Comparison of ENCODE assay signal across 8 mouse cellular contexts in the genomic region with DNA sequence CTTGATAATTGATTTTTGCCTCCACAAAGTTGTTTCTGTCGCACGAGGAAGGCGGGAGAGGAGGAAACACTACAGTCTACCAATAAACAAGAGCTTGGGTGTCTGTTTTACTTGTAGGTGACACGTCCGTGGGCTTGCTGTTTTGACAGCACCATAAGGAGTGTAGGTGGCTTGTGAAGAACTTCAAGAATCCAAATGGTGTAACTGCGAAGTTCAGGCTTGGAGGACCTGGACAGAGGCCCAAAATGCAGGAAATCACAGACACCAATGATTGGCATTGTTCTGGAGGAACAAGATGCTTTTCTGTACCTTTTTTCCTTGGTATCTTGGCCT.
DNase-seq lines count a peak whose midpoint lies in the region; ATAC-seq and TF ChIP-seq lines count a peak whose summit lies in the region.

No protein-coding gene starts in this region.

- H3K4me1 ChIP-seq in heart, postnatal 0 days (ENCODE audit: control insufficient read depth, insufficient read depth) = peaks cover 36% of the 10 kb centered on the region
- H3K4me1 ChIP-seq in brown adipose tissue, adult 24 weeks (ENCODE audit: control insufficient read depth, insufficient read depth, insufficient read length, low read length) = peaks cover 36% of the 10 kb centered on the region
- peaks cover 3% of the 10 kb centered on the region; the same call in 1 of the 2 replicates for H3K4me1 ChIP-seq in hindbrain, postnatal 0 days (ENCODE audit: insufficient read depth, low read length)
- peaks cover 56% of the 10 kb centered on the region for H3K4me1 ChIP-seq in liver, embryonic 13.5 days (replicated peaks)

- H3K9ac ChIP-seq in heart, postnatal 0 days (replicated peaks; ENCODE audit: low read depth, low read length) = peak overlapping the region; percentile 87
- peak overlapping the region; percentile 57 for H3K9ac ChIP-seq in hindbrain, postnatal 0 days (replicated peaks; ENCODE audit: low read length)
- H3K9ac ChIP-seq in liver, embryonic 13.5 days = peak overlapping the region; percentile 68

- WGBS in heart, postnatal 0 days = 4% methylated on average over 6 of the region's 6 CpGs
- WGBS in hindbrain, postnatal 0 days = 6% methylated on average over 6 of the region's 6 CpGs
- WGBS in liver, embryonic 13.5 days (ENCODE audit: insufficient replicate concordance) = 2% methylated on average over 6 of the region's 6 CpGs

- H3K27ac ChIP-seq in heart, postnatal 0 days (ENCODE audit: low read depth) = peak overlapping the region; percentile 95
- peak overlapping the region; percentile 92 for H3K27ac ChIP-seq in brown adipose tissue, adult 24 weeks (replicated peaks; ENCODE audit: low read depth, low read length)
- H3K27ac ChIP-seq in hindbrain, postnatal 0 days = peak overlapping the region; percentile 72
- peak overlapping the region; percentile 58 for H3K27ac ChIP-seq in liver, embryonic 13.5 days

- no peaks in the 10 kb centered on the region for H3K36me3 ChIP-seq in heart, postnatal 0 days (replicated peaks; ENCODE audit: control insufficient read depth, insufficient read depth, low read length)
- H3K36me3 ChIP-seq in hindbrain, postnatal 0 days (ENCODE audit: insufficient read depth, low read length) = no peaks in the 10 kb centered on the region
- no peaks in the 10 kb centered on the region for H3K36me3 ChIP-seq in liver, embryonic 13.5 days

- H3K27me3 ChIP-seq in heart, postnatal 0 days (ENCODE audit: control insufficient read depth, insufficient read depth, low read length) = no peaks in the 10 kb centered on the region
- H3K27me3 ChIP-seq in hindbrain, postnatal 0 days (ENCODE audit: insufficient read depth, low read length) = no peaks in the 10 kb centered on the region
- no peaks in the 10 kb centered on the region for H3K27me3 ChIP-seq in liver, embryonic 13.5 days

- peak overlapping the region; percentile 74 for H3K4me3 ChIP-seq in heart, postnatal 0 days (ENCODE audit: low read depth, low read length)
- H3K4me3 ChIP-seq in brown adipose tissue, adult 24 weeks (ENCODE audit: insufficient read depth, low read depth, low read length) = peak overlapping the region; percentile 71
- H3K4me3 ChIP-seq in hindbrain, postnatal 0 days (ENCODE audit: low read length) = peak overlapping the region; percentile 53
- peak overlapping the region; percentile 74 for H3K4me3 ChIP-seq in liver, embryonic 13.5 days (replicated peaks)

- no peak; the same call in 1 of the 2 replicates for ATAC-seq in heart, postnatal 0 days (ENCODE audit: insufficient read depth, low read depth)
- ATAC-seq in hindbrain, postnatal 0 days = peak; percentile 39
- peak; percentile 42 for ATAC-seq in liver, embryonic 13.5 days (ENCODE audit: low read depth)

- TF ChIP-seq EP300 in heart, postnatal 0 days (IDR thresholded peaks at IDR 0.05; ENCODE audit: low read depth) = no peak

- peak overlapping the region; percentile 80 for H3K4me2 ChIP-seq in heart, postnatal 0 days (ENCODE audit: low read depth, low read length)
- H3K4me2 ChIP-seq in hindbrain, postnatal 0 days (ENCODE audit: low read depth, low read length) = peak overlapping the region; percentile 71
- H3K4me2 ChIP-seq in liver, embryonic 13.5 days = peak overlapping the region; percentile 71

- no peaks in the 10 kb centered on the region for H3K9me3 ChIP-seq in heart, postnatal 0 days (replicated peaks; ENCODE audit: control insufficient read depth, low read length)
- no peaks in the 10 kb centered on the region for H3K9me3 ChIP-seq in hindbrain, postnatal 0 days (ENCODE audit: low read length)
- no peaks in the 10 kb centered on the region for H3K9me3 ChIP-seq in liver, embryonic 13.5 days (replicated peaks)

- no peak for DNase-seq in heart, postnatal 0 days (ENCODE audit: low spot score)
- DNase-seq in heart, adult 8-10 months (ENCODE audit: low spot score) = no peak
- DNase-seq in hindbrain, postnatal 0 days (ENCODE audit: low spot score) = no peak
- no peak for DNase-seq in liver, embryonic 13.5 days
- peak; percentile 75 to 78 for DNase-seq in right cerebral cortex, adult 2 months (ENCODE audit: low spot score in 2 of 2)
- no peak for DNase-seq in cerebellum, adult 9-10 months
- no peak for DNase-seq in adrenal gland, postnatal 14 days

- no peak for TF ChIP-seq CTCF in heart, postnatal 0 days (IDR thresholded peaks at IDR 0.05; ENCODE audit: low read depth)
- no peak for TF ChIP-seq CTCF in hindbrain, postnatal 0 days (IDR thresholded peaks at IDR 0.05; ENCODE audit: low read depth)

Comparison
In these comparisons a context has a peak if more than half of its experiments do, and no peak if none do; other contexts are left out.
1. DNase-seq: peak in right cerebral cortex, adult 2 months (2 of 2); none in heart, postnatal 0 days (single experiment), heart, adult 8-10 months (single experiment), hindbrain, postnatal 0 days (single experiment), liver, embryonic 13.5 days (single experiment), cerebellum, adult 9-10 months (single experiment) and adrenal gland, postnatal 14 days (single experiment).
2. Peak in every context shown above with its lines, with median percentiles within 50 percentile points of each other: H3K27ac ChIP-seq, H3K4me2 ChIP-seq, H3K4me3 ChIP-seq and H3K9ac ChIP-seq.